Mouse (Mus musculus) frontal cortex, postnatal 36 days (tissue): ENCODE data around the gene Slc8a3.

Experiments used
- DNase-seq, 2 experiments: peaks; one replicate each; pipeline ENCODE4 v3.0.0; 2022; ENCODE audit warnings: low spot score in 2 of 2

Gene Slc8a3

DNA sequence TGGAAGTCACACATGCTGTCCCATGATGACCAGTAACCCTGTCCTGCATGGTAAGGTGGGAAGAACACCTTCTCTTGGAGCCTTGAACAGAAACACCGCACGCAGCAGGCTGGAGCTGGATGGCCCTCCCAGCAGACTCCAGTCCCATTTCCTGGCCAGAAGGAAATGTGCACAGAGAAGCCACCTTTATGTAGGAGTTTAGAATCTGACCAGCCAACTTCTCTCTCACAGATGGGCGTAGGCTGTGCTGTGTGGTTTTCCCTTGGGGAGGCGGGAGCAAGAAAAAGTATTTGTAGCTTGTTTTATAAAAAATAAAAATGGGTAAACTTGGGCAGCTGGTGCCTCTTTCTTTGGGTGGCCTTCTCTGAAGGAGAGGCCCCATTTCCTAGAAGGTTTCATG is 146.9 kb downstream of the Slc8a3 start:
- DNase-seq = peak; percentile 43 to 77

DNA sequence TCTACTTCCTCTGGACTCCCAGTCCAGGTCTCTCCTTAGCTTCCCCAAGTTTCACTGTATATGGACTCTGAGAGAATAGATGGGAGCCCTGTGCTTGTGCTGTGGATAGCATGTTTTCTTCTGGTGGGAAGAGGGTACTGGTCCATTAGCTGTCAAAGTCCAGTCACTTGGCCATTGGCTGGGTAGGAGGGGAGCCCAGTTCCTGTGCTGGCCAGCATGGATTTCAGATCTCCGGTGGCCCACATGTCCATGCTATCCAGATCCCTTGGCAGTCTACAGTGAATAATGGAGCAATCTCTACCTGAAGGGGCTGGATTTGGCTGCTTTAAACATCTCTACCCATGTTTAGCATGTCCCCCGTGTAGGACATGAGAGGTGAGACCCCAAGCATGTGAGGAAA is 148.0 kb downstream of the Slc8a3 start:
- no peak for DNase-seq

DNA sequence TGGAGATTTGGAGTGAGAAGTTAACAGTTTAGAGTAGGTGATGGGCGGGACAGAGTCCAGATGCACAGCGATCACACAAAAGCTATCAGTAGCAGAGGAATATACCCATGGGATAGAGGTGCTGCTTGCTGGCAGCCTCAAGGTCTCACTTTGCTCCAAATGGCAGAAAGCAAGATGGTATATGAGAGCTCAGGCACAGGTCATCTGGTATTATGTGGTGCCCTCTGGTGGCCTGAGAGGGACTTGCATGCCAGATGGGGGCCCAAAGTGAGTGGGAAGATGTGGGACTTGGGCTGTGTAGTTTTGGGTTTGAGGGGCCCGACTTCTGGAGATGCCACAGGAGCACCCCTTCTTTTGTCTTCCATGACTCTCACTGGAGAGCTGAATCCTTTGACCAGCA is 150.9 kb downstream of the Slc8a3 start:
- DNase-seq = peak; percentile 49 to 63

DNA sequence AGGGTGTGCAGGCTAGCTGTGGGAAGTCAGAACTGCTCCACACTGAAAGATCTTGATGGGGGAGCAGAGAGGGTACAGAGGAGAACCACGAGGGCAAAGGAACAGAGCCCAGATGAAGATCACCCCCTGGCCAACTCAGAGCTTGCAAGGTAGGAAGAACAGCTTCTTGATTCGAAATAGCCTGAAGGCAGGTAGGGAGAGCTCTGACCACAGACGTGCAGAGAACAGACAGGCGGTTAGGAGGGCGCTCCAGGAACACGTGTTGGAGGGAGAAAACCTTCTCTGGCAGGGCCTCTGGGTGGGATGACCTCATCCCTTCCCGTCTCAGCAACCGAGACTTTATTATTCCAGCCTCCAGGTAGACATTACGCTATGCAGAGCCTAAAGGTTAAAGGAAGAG is 157.7 kb downstream of the Slc8a3 start:
- no peak for DNase-seq

DNA sequence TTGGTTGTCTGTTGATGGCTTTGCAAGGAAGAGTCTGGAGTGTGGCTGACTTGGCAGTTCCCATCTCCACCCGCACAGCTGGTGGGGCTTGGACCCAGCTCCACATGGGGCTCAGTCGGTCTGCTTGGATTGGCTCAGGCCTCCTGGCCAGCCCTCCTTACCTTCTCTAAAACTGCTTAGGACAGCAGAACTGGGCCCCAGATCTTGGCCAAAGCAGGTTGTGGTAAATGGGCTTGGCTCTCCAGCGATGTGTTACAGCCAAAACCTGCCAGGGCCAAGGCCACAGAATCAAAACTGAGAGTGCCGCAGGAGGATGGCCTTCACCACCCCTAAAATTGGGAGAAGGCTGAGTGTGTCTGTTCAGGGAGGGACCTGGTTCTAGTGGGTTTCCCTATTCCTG is 159.1 kb downstream of the Slc8a3 start:
- no peak for DNase-seq

DNA sequence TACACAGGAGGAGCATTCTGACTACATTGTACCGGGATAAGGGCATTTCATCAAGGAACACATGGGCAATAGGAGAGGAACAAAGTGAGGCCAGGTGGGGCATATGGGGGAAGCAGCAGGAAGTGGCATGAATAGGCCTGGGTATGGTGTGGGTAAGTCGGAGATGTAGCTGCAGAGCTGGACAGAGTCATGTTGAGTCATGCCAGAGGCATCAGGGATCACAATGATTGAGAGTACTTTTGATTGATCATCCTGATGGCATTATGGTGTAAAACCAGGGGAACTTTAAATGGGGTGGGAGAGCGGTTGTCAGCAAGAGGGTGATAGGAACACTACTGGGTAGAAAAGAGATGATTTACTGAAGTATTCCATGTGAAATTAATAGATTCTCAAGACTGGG is 160.0 kb downstream of the Slc8a3 start:
- no peak for DNase-seq

DNA sequence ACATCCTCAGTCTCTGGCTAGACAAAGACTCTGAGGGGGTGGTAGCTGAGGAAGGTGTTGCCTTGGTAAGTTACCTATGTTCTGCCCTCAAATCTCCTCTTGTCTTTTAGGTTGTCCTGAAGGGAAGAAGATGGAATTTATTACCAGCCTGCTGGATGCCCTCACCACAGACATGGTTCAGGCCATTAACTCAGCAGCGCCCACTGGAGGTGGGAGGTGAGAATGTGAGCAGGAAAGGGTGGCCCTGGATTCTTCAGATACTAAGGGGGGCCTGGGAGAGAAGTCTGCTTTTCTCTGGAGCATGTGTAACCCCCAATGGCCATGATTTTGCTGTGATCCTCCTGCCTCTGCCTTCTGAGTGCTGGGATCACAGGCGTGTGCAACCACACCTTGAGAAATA is 162.9 kb downstream of the Slc8a3 start:
- DNase-seq = no peak

DNA sequence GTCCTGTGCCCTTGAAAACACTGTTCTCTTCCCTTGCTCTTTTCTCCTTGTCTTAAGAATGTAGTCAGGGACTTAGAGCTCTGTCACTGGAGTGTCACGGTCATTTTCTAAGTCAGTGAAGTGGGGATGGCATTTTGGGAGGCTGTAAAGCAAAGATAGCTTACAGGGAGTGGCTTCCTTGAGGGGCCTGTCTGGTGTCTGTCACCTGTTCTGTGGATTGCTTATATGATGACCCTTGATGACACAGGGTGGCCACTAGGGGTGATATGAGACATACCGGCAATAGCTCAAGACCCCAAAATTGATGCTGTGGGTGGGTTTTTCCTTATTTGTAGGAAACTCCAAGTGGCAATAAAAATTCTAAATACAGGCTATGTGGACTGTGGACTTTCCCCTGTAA is 164.5 kb downstream of the Slc8a3 start:
- no peak for DNase-seq

DNA sequence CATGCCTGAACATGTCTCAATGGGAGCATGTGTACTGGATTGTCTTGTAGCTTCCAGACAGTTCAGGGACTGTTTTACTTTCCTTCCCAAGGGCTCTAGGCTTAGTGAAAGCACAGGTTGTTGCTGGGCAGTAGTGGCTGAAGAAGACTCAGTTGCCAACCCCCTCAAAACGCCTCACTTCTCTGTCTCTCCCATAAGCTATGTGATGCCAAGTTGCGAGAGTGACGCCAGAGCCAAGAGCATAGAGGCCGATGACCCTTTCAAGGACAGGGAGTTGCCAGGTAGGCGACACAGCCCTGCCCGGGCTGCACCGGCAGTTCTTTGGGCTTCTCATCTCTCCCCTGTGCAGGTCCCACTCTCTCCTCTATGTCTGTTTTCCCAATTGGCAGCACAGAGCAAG is 164.9 kb downstream of the Slc8a3 start:
- DNase-seq = no peak

DNA sequence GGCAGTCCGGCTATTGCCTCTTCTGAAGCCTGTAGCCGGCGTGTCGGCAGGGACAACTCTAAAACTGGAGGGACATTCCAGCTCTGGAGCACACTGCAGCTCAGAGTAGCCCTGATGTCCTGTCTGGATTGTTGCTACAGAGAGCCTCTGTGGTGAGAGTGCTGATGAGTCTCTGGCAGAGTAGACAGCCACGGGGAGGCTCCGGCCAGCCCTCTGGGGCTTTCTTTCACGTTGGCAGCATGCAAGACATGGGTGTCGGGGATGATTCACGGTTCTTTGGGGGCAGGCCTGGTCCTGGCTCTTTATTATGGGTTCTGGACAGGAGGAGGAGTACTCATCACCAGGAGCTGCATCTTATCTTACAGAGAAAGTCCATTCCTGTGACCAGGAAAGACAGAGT is 165.8 kb downstream of the Slc8a3 start:
- DNase-seq = no peak

DNA sequence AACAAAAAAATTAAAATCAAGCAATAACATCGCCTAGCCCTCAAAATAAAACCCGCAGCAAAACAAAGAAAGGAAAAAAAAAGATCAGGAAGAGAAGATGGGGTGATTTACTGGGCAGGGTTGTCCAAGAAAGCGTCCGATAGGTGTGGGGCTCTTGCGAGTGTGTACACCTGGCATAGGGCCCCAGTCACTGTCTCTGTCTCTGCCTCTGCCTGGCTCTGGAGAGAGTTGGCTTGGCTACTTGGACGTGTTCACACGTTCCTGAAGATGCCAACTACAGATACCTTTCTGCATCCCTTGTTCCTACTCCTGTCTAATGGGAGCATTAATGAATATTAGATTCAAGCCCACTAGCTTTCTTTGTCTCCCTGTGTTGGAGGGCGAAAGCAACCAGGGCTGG is 166.4 kb downstream of the Slc8a3 start:
- DNase-seq = no peak

DNA sequence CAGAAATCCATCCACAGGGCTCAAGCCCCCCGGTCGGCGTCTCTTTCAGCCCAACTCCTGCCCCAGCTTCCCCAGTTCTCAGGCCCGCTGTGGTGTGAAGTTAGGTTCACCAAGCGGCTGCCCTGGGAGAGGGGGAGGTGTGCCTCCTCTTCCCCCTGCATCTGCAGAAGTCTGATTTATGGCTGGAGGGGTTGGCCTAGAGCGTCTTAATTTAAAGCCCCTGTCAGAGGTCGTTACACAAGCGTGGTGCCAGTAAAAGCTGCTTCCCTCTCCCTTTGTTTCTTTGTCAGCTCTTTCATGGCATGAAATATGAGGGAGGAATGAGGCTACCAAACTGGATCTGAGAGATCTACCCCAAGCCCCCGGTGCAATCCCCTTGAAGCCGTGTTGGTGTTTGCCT is 166.9 kb downstream of the Slc8a3 start:
- no peak for DNase-seq

DNA sequence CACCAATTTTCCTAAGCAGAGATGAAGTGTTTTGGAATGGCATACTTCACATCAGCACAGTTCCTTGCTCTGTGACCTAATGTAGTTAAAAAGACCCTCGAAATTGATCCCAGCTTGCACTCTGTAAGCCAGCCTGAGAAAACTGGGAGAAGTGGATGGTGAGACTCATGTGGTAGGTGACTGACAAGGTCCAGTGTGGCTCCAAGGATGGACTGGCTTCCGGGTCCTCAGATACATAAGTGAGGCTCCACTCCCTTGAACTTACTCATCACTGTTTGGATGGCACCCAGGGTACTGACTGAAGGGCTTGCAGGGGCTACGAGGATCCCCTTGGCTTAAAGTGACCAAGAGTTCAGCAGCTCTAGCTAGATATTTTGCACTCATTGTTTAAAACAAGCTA is 169.4 kb downstream of the Slc8a3 start:
- DNase-seq = no peak

DNA sequence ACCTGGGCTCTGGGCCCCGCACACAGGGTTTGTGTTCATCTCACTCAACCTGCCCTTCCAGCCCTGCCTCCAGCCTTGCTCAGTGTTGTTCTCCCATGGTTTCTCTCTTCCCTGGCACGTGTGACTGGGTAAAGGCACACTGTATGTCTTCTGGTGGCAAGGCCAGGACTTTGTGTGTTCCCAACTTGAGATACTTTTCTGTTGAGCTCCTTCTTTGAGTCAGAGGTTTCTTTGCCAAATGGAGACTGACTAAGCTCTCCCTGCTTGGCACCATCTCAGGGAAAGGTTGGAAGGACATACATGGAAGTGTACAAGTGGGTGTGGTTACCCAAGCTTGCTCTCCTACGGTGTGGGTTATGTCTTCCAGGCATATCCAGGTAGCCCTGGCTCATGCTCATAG is 169.8 kb downstream of the Slc8a3 start:
- no peak for DNase-seq

DNA sequence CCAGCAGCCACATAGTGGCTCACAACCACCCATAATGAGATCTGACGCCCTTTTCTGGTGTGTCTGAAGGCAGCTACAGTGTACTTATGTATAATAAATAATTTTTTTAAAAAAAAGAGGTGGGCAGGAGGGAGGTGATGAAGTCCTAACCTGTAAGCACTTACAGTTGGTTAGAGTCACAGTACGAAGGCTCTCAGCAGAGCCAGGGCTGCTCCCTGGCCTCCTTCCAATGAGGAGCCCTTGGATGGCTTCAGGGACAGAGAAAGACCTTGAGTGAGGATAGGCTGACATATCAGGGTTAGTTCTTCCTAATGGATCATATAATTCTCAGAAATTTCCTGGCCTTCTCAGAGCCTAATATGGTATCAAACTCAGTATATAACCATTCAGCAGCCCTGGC is 171.7 kb downstream of the Slc8a3 start:
- no peak for DNase-seq

DNA sequence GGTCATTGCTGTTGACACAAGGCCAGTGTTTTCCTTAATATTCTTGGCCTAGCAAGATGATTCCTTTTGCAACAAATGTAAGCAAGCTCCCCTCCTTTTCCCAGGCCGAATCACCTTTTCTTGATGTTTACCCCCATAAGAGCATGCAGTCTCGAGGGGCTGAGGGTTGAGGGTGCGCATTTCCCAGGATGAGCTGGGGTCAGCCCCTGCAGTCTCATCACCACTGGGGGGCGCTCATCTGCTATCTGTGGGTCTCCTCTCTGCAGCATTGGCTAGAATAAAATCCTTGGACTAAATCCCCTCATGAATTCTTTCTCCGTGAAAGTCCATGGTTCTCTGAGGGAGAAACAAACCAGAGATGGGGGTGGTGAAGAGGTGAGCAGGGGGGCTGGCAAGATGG is 172.1 kb downstream of the Slc8a3 start:
- no peak for DNase-seq

DNA sequence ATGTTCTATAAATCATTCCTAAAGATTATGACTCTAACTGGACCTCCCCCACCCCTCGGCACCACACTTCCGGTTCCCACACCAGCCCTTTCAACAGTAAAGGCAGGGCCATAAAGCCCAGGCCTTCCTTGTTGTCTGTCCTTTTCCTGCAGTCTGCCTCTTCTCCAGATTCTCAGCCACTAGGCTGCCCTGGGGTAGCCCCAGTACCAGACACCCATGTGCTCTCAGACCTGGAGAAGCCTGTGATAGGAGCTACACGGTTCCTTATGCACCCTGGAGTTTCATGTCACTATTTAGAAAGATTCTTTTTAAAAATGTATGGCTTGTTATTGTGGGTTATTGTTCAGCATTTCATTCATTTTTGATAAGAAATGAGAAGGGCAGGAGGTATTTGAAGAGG is 172.6 kb downstream of the Slc8a3 start:
- DNase-seq = no peak

DNA sequence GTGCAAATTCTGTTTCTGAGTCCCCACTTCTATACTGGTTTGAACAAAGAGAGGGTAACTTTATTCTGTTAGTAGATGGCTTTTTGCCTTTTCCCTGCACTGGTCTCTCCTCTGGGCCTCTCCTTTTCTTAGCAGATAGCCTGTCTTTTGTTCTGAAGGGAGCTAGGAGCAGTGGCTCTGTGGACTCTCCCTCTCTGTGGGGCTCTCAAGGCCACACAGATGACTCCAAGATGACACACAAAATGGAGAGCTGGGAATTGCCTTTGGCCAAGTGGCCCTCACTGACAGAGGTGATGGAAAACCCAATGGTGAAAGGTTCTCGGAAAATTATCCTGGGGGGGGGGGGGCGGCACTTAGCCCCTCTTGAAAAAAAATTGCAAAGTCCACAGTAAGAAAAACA is 173.0 kb downstream of the Slc8a3 start:
- no peak for DNase-seq

DNA sequence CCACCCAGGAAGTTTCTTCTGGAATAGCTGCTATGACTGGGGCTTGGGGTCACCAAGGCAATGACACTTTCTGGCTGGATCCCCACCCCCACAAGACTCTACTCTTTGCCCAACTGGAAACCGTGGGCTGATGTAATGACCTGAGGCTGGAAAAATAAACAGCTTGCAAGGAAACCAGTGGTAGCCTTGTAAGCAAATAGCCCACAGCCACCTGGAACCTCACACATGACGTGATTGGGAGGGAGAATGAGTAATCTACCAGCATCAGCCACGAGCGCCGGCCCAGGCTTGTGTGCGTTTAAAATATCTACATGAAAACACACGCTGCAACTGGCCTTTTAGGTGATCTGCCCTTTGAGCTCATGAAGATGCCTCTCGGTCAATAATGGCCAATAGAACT is 176.1 kb downstream of the Slc8a3 start:
- no peak for DNase-seq

DNA sequence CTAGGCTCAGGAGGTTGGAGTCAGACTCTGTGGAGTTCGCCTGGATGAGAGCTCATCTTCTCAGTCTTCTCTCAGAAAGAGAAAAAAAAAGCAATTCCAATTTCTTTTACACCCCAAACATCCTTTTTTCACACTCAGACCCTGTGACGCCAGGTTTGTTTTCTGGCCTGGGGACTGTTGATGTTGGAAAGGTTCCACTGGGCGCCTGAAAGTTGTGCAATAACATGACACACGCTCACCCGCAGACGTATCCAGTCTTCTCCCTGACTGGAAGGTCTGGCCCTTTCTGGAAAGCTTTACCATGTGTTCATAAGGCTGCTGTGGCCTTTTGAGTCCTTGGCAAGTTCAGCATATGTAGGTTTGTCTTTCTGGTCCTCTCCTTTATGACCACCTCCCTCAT is 177.3 kb downstream of the Slc8a3 start:
- no peak for DNase-seq

DNA sequence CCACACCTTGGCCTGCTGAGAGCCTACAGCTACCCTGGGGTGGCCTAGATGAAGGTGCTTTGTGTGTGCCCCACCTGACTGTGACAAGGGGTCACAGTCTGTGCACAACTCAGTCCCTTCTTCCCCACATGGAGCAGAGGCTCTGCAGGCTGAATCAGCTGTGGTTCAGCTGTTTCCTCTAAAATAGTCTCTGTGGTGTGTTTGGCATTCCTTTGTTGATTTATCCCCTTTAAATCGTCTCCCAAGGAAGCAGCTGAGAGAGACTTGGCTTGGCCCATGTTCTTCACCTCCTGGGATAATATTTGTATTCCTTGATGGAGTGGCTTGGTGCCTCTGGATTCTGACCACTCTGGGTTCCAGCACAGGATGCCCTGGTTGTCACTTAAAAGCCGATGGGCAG is 180.9 kb downstream of the Slc8a3 start:
- no peak for DNase-seq

DNA sequence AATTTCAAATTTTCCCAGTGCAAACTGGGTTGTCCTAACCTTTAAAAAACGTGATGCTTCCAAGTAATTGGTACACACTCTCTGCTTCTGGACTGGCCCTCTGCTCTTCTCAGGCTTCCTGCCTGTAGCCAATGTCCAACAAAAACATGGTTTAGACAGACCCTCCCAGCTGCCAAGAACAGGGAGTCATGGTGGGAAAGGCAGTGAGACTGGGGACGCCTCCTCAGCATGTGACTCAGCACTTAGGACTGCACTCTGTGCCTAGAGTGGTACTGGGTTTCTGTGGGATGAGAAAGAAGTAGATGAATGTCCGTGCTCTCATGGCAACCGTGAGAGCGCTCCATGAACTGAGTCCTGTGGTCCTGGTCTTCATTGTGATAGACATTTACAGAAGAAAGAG is 182.1 kb downstream of the Slc8a3 start:
- DNase-seq = no peak

DNA sequence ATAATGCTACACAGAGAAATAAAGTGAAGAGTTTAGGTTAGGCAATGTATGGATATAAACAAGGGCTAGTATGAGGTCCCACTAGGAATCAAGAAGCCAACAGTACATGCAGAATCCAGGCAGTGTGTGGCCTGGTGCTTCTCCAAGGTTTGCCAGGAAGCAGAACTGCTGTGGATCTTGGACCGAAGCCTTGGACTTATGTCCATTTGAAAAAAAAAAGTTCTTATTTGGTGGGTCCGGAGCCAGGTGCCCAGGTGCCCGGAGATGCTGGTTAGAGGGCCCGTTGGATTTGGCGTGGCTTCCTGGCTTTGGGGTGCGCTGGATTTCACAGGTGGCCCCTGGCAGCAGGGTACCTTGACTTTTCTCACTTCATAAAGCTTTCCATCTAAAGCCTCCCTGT is 185.0 kb downstream of the Slc8a3 start:
- no peak for DNase-seq
